Mouse (Mus musculus) urinary bladder, adult 18-20 months (tissue): ENCODE data around the gene Eri3.

Experiments
- DNase-seq, 2 experiments: peaks; one replicate each; pipeline ENCODE4 v3.0.0; 2022; ENCODE audit warnings: low spot score in 2 of 2, mixed read lengths in 2 of 2

Eri3 gene

DNA sequence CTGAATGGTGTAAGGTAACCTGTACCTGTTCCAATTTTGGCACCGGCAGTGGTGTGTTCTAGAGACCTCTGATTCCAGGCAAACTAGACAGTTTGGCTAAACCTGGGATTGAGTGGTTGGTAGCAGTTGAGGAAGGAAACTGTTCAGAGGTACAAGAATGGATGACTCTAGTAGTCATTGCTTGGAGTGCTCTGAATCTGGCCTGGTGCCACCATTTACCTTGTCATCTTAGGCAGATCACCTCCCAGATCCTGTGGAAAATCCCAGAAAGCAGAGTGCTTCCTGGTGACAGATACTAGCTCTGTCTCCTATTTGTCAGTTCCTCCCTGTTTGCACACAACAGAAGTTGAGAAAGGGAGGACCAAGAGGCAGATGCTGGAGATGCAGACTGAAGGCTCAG is 27.4 kb downstream of the Eri3 start:
- DNase-seq, result no peak

DNA sequence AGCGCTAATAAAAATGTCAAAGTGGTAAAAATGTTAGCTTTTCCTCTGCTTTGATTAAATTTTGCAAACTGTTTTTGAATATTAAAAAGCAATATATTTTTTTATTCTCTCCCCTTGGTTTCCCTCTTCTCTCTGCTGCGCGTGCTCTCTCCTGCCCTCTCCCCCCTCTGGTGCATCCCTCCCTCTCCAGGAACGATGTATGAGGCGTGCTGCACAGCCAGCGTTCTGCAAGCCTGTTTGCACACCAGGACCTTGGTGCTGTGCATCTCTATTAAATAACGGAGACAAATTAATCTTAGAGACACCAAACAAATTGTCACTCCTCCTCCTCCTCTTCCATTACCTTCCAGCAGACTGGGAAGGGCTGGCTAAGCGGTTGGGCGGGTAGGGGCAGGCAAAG is 31.5 kb downstream of the Eri3 start:
- DNase-seq, result no peak

DNA sequence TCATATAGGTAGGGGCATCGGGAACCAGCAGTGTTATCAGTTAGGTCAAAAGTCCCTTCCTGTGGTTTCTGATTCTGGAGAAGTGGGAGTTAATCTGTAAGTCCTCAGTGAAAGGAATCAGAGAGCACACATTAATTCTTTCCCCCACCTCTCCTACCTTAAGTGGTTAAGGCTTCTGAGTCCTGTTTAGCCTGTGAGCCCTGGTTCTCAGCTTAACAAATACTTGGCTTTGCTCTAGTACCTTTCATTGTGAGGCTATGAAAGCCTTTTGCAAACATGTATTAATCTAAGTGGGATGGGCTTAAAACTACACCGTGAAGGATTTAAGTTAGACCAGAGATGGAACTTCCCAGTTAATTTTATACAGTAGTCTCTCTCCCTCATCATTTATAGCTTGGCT is 35.8 kb downstream of the Eri3 start:
- DNase-seq, result no peak

GRCm38 (mm10) chr4:117587447-117587846 is 37.3 kb downstream of the Eri3 start:
- no peak for DNase-seq

DNA sequence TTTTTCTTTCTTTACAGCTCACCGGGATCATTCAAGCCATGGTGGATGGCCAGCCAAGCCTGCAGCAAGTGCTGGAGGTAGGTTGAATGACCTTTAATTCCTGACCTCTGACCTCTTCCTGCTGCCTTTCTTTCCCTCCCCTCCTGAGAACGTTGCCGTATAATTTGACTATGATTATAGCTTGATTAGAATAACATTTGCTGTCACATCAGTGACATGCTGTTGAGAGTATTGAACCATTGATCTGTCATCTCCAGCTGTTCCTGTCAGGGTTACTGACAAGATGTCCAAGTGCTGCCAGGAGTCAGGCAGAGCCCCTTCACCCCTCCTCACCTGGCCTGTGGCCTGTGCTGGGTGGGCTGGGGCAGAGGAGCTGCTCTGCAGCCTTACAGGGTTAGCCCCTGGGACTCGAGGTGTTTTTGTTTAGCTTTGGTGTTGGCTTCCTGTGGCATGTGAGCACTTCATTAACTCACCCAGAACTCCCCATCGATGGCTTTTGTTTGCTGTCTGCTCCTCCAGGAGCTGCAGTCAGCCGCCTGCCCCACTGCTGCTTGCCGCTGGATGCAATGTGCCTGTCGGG is 39.0 kb downstream of the Eri3 start:
- no peak for DNase-seq

GRCm38 (mm10) chr4:117590781-117591180 is 40.6 kb downstream of the Eri3 start:
- DNase-seq, result no peak

DNA sequence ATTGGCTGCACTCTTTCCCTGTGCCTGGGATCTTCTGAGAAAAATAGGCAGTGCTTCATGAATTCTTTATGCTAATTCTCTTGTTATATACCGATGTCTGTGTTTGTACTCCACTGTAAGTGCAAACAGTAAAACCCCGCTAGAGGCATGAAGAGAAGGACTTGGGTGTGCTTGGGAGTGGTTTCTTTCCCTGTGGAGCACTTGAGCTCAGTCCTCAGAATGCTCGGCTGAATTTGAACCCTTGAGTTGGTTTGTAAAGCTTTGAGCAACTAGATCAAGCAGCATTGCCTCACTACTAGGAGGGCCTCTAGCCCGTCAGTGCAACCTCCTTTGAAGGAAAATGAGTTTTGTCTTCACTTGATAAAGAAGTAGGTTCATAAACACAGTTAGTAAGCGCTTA is 42.0 kb downstream of the Eri3 start:
- DNase-seq, result no peak

DNA sequence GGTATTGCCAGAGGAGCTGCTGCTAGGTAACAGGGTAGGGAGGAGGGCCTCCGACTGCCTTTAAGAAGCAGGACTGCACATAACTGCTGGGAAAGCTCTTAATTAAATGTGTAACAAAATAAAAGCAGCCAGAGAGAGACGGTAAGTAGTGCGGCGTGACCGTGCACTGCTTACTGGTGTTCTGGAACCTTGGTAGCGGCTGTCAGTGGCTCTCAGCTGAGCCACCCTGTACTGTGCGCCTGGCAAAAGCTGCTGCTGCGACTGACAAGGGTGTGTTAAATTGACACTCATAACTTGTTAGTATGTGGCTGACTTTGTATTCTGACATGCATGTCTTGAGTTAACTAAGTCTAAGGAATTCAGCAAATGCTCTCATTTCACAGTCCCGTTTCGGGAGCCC is 45.1 kb downstream of the Eri3 start:
- DNase-seq, result no peak

DNA sequence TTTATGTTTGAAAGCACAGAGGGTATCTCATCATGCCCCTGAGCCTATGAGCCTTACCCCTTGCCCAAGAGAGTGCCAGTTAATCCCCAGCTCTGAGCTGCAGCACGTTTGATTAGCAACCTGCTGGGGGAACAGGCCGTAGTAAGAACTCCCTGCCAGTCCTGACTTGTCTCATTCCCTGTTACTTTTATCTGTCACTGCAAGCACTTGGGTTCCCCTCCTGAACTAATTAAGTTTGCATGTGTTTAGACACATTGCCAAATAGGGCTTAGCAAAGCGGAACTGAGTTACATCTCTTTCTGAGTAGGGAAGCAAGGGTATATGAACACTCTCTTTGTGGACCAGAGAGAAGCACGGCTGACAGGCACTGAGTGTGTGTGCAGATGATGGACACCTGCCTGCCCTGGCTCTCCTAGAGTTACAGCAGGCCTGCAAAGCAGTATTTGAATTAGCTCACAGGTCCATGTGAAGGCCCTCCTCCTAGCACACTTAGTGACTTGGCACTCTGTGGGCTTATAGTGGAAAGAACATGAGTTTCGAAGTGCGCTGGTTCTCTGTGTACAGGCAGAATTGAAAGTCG is 49.9 kb downstream of the Eri3 start:
- no peak for DNase-seq

GRCm38 (mm10) chr4:117601338-117601776 is 51.2 kb downstream of the Eri3 start:
- DNase-seq, result no peak

GRCm38 (mm10) chr4:117605099-117605953 is 55.2 kb downstream of the Eri3 start:
- DNase-seq, result no peak

DNA sequence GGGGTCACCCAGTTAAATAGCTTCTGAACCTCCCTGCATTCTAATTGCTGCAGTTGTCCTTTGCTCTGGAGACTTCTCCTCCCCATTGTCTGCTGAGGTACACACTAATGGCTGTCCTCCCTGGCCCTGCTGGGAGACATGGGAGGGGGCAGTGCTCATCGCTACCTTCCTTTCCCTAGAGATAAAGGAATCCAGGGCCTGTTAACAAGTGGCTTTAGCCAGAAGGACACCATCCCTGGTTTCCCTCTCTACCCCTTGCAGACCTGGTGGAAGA is 55.7 kb downstream of the Eri3 start:
- no peak for DNase-seq

DNA sequence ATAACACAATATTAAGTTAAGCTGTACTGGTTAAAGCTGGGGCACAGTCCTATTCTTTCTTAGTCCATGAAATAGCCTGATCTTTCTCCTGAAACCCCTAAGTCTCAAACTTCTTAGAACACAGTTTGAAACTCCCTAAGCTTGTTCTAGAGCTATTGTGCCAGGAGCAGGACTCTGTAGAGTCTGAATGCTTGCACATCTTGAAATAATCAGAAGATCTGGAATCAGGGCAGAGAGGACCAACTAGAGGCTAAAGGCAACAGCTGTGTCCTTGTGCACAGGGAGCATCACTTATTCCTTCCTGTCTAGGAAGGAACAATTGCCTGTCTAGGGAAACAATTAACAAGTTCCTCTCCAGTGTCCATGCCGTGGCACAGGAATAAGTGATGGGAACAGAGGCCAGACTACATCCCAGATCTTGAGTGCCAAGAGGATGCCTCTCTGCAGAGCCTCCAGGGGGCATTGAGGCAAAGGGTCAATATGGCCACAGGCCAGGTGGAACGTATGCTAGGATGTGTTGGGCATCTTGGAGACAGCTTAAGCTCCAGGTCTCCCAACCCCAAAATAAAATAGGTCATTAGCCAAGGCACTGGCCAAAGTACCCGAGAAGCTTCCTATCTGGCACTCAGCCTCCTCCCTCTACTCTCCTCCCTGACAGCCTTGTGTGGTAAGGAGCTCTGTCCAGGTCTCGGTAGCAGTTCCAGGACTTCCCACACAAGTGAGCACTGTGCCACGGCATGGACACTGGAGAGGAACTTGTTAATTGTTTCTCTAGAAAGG is 56.9 kb downstream of the Eri3 start:
- DNase-seq, result no peak

DNA sequence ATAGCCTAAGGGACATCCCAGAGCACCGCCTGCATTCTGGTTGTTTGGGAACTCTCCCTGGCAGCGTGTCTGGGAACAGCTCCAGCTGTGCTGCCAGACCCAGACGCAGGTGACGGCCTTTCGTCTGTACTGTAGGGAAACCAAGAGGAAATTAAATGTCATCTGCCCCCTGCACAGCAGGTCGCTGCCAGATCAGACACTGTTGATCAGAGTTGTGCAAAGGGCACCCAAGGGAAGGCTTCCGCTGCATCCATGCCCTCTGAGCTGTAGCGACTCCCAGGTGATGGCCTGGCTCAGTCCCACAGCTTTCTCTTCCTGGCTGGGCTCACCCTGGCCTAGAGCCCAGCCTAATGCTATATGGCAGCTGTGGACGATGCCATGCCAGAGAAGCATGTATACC is 58.1 kb downstream of the Eri3 start:
- no peak for DNase-seq

- DNase-seq, result no peak
These were observed 59.3 kb downstream of the Eri3 start for GRCm38 (mm10) chr4:117609371-117610039.

- DNase-seq, result no peak
These were observed 61.2 kb downstream of the Eri3 start for GRCm38 (mm10) chr4:117611385-117611784.

DNA sequence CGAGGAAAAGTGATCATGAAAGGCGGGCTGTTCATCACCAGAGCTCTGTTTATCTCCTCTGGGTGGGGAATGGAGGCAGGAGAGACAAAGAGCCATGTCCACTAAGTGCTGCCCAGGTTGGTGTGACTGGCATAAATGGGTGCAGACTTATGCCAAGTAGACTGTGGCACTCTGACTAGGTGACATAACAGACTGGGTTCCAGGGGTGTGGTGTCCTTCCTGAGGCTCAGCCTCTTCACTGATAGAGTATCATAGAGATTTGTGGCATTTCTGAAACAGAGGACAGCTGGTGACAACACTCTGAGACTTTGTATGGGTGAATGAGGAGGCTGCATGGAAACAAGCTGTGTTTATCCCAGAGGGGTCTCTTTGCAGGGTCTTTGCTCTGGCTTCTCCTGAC is 61.6 kb downstream of the Eri3 start:
- no peak for DNase-seq

DNA sequence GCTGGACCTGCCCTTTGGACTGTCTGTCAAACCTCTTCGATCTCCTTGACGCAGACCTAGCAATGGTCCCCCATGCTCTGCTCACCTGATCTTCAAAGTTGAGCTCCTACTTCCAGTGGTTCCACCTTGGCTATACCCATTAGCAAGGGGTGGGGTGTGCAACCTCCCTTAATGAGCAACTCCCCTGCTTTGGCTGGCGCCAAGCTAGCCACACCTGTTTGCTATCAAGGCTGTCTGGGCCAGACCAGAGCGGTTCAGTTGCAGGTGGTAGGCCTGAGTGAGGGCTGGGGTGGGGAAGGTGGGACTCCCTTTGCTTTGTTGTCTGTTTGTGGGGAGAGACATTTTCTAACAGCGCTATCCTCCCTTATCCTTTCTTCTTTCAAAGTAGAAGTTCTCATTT is 62.5 kb downstream of the Eri3 start:
- no peak for DNase-seq

- DNase-seq, result no peak
These were observed 63.1 kb downstream of the Eri3 start for GRCm38 (mm10) chr4:117613153-117613773.

DNA sequence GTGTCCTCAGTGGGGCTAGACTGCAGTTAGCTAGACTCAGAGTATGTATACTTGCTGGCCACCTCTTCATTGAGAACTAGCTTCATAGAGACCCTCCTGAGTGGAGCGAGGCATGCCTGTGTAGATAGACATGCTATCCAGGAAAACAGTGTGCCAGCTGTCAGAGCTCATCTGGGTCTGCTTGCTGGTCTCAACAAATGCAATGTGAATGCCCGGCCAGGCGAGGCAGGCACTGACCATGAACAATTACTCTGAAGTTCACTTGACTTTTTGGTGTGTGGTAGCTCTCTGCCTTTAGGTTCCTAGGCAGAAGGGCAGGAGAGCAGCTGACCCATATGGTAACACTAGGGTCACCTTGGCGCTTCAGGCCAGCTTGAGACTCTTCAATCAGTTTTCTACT is 66.4 kb downstream of the Eri3 start:
- DNase-seq, result no peak

DNA sequence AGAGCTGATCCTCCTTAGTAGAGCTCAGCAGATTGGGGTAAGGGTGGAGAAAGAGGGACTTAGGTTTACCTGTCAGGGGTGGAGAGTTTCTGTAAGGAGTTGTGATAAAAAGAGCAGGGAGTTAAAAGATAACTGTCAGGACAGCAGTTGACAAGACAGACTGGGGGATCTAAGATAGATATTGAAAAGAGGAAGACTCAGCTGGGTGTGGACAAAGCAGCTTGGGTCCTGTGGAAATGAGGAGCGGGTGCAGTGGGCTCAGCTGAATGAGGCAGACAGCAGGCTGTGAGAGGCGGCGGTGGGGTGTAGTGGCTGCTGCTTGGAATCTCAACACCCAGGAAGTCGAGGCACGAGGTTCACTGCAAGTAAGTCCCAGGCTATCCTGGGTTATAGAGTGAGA is 72.1 kb downstream of the Eri3 start:
- DNase-seq, result no peak

DNA sequence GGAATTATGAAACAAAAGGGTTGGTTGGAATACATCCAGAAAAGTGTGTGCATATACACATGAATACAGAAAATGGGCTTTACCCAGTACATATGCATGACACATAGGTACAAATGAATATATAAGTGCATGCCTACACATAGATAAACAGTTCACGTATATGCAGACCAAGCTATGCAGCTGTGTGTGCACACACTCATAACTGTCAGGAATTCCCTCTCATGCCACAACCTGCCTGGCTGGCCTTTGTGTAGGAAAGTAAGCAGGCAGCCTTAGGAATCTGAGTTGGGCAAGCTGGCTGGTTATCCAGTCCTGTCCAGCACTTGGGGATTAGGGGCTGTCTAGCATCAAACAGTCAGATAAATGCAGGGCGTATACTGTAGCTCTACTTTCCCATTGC is 72.9 kb downstream of the Eri3 start:
- peak in 1 of 2 experiments; percentile 30 for DNase-seq
